Mouse (Mus musculus) neural tube, embryonic 15.5 days (tissue): ENCODE results near the gene Arhgap23. TPM values are rescaled to one million over a fixed set of nuclear protein-coding genes. Genes with fewer than 3 reads are reported as not detected.

Source experiments
- ATAC-seq: fragments of 200-750 bp; cut with Nextera tagmentation; 2 replicates; pipeline ENCODE4 v1.8.0; 2017; ENCODE audit warnings: mild to moderate bottlenecking, moderate TSS enrichment, moderate library complexity; ENCODE audit not compliant: low FRiP score
- H3K27ac ChIP-seq: fragments of 300-500 bp; sonication (generic); replicated peaks from 2 replicates; pipeline ENCODE4 v1.5.1; 2015; ENCODE audit warnings: mild to moderate bottlenecking, inconsistent platforms
- H3K27me3 ChIP-seq: fragments of 300-500 bp; sonication (generic); replicated peaks from 2 replicates; pipeline ENCODE4 v1.6.1; 2015; ENCODE audit warnings: inconsistent platforms
- H3K36me3 ChIP-seq: fragments of 300-500 bp; sonication (generic); 2 replicates; pipeline ENCODE4 v1.6.1; 2015; ENCODE audit warnings: inconsistent platforms
- H3K4me1 ChIP-seq: fragments of 300-500 bp; sonication (generic); 2 replicates; pipeline ENCODE4 v1.6.1; 2015; ENCODE audit warnings: inconsistent platforms
- H3K4me2 ChIP-seq: fragments of 300-500 bp; sonication (generic); 2 replicates; pipeline ENCODE4 v1.6.1; 2015; ENCODE audit warnings: inconsistent platforms, mild to moderate bottlenecking, moderate library complexity
- H3K4me3 ChIP-seq: fragments of 300-500 bp; sonication (generic); replicated peaks from 2 replicates; pipeline ENCODE4 v1.5.1; 2015; ENCODE audit warnings: mild to moderate bottlenecking, inconsistent platforms
- H3K9ac ChIP-seq: fragments of 300-500 bp; sonication (generic); replicated peaks from 2 replicates; pipeline ENCODE4 v1.6.1; 2015; ENCODE audit warnings: mild to moderate bottlenecking, inconsistent platforms
- H3K9me3 ChIP-seq: fragments of 300-500 bp; sonication (generic); replicated peaks from 2 replicates; pipeline ENCODE4 v1.6.1; 2016; ENCODE audit warnings: inconsistent platforms
- WGBS: fragments of 180-500 bp; shearing (Covaris S2); methylation state at CpG from one replicate; pipeline ENCODE4 v1.1.7; 2015; ENCODE audit warnings: mixed read lengths; 5-methylcytosine and 5-hydroxymethylcytosine counted together
- polyA plus RNA-seq: library from polyadenylated mRNA; unstranded; fragments of >200 nt; fragmentation: Nextera tagmentation; extraction: Ambion mirVana; gene quantifications from 2 replicates; pipeline ENCODE4 v1.2.1, GENCODE M21; 2015

The Arhgap23 gene
- polyA plus RNA-seq, 1 experiment from 2014 or later: 9.2 TPM

- Histone ChIP-seq H3K9ac (peak within 1 kb of the TSS; percentile 23), H3K9me3 (no peaks in the 10 kb centered on the region), H3K27ac (no peak within 1 kb of the TSS), H3K4me3 (peak within 1 kb of the TSS; percentile 30), H3K27me3 (peaks cover 60% of the 10 kb centered on the region), H3K36me3 (peaks cover 20% of the 10 kb centered on the region), H3K4me1 (peaks cover 14% of the 10 kb centered on the region), H3K4me2 (peak within 1 kb of the TSS; percentile 57)
- WGBS: 12% methylated on average over 68 of the region's 88 CpGs
- ATAC-seq: peak; percentile 36
Measured at GRCm38 (mm10) chr11:97499865-97500719, 84.8 kb downstream of the Arhgap23 start, which contains the start of gene 4933428G20Rik. Gene 4933428G20Rik, minus strand, starts transcription at chr11:97500340.

- H3K27me3 ChIP-seq: peaks cover 60% of the 10 kb centered on the region
- H3K27ac ChIP-seq: no peak overlapping the region
- no peaks in the 10 kb centered on the region for H3K9me3 ChIP-seq
- H3K4me2 ChIP-seq: peak overlapping the region; percentile 57
- H3K9ac ChIP-seq: no peak overlapping the region; the same call in 1 of the 2 replicates
- ATAC-seq: peak; percentile 42; the same call in 1 of the 2 replicates
- WGBS: 14% methylated on average over 44 of the region's 51 CpGs
- peaks cover 14% of the 10 kb centered on the region for H3K4me1 ChIP-seq
- peaks cover 20% of the 10 kb centered on the region for H3K36me3 ChIP-seq
- H3K4me3 ChIP-seq: peak overlapping the region; percentile 30
Measured at GRCm38 (mm10) chr11:97500720-97501448, 85.6 kb downstream of the Arhgap23 start.

DNA sequence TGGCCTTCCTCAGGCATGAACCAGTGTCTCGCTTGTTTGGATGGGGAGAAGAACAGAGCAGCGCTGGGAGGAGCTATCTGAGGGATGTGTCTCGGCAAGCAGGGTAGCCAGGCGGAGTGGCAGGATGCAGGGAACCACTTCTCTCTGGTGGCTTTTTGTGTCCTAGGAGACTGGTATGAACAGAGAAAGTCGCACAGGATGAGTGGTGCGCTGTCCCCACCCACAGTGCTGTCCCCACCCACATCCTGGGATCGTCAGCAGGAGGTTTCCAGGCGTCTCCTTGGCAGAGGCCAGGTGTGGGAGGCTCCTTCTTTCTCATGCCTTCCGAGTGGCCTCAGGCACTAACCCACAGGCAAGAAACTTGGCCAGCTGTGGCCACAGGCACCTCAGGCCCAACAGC is 87.0 kb downstream of the Arhgap23 start:
- Histone ChIP-seq H3K4me3 (no peak overlapping the region), H3K4me2 (no peak overlapping the region), H3K36me3 (peaks cover 12% of the 10 kb centered on the region), H3K9me3 (no peaks in the 10 kb centered on the region), H3K4me1 (peaks cover 14% of the 10 kb centered on the region), H3K27me3 (peaks cover 50% of the 10 kb centered on the region), H3K9ac (no peak overlapping the region), H3K27ac (no peak overlapping the region)
- 50% methylated on average over 9 of the region's 9 CpGs for WGBS
- ATAC-seq: no peak

DNA sequence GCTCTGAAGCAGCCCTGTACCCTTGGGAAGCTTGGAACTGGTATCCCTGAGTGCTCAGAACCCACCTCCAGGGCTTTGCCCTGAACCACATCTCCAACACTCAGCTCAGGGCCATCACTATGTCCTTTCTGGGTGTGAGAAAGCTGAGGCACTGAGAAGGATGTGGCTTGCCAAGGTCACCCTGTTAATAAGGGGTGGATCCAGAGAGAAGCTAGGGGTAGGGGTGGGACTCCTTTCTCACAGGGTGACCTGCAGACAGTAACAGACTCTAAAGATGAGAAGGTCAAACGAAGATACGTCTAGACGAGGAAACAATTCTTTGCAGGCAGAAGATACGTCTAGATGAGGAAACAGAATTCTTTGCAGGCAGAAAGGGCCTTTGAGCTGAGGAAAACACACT is 87.5 kb downstream of the Arhgap23 start:
- Histone ChIP-seq H3K4me2 (no peak overlapping the region), H3K36me3 (peaks cover 7% of the 10 kb centered on the region), H3K4me3 (no peak overlapping the region), H3K27me3 (peaks cover 45% of the 10 kb centered on the region), H3K4me1 (peaks cover 14% of the 10 kb centered on the region), H3K9me3 (no peaks in the 10 kb centered on the region), H3K27ac (no peak overlapping the region), H3K9ac (no peak overlapping the region)
- WGBS: 84% methylated on average over 4 of the region's 4 CpGs
- ATAC-seq: no peak

GRCm38 (mm10) chr11:97505784-97506183 is 90.5 kb downstream of the Arhgap23 start:
- no peak overlapping the region for H3K4me2 ChIP-seq
- H3K27me3 ChIP-seq: peaks cover 18% of the 10 kb centered on the region
- H3K4me1 ChIP-seq: peaks cover 16% of the 10 kb centered on the region
- H3K27ac ChIP-seq: no peak overlapping the region
- no peaks in the 10 kb centered on the region for H3K9me3 ChIP-seq
- 87% methylated on average over 4 of the region's 4 CpGs for WGBS
- H3K4me3 ChIP-seq: no peak overlapping the region
- no peak for ATAC-seq
- no peak overlapping the region for H3K9ac ChIP-seq
- peaks cover 4% of the 10 kb centered on the region; the same call in 1 of the 2 replicates for H3K36me3 ChIP-seq

DNA sequence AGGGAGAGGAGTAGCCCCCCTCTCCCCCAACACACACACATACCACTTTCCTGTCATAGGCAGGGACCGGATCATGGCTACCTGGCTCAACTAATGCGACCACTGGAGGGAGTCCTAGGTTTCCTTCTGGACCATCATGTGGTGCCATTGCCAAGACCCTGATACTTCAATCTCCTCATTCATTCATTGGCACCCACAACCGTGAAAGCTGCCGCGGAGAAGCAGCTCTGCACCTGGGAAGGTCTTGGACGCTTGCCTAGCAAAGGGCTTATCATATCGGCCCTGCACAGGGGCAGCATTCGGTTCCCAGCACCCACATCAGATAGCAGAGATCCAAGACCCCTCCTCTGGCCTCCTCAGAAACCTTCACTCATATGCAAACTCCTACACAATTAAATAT is 91.0 kb downstream of the Arhgap23 start:
- 53% methylated on average over 8 of the region's 8 CpGs for WGBS
- H3K4me1 ChIP-seq: peaks cover 13% of the 10 kb centered on the region

DNA sequence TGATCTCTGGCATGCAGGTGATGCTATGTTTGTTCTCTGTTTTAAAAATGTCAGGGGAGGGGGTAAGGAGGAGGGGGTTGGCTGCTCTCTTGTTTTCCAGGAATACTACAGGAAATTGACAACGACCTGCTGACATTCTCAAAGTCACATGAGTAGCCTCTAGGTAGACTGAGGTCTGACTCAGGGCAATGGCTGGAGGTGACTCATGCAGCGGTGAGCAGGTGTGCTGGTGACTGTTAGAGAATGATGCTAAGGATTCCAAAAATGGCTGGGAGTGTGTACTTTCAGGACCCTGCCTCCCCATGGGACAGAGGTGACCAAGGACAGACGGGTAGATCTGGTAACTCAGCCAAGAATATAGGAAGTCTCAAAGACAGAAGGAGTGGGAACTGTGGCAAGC is 92.9 kb downstream of the Arhgap23 start:
- ATAC-seq: no peak
- H3K9ac ChIP-seq: no peak overlapping the region
- H3K4me3 ChIP-seq: no peak overlapping the region
- H3K27me3 ChIP-seq: no peaks in the 10 kb centered on the region
- H3K4me2 ChIP-seq: no peak overlapping the region
- H3K9me3 ChIP-seq: no peaks in the 10 kb centered on the region
- no peak overlapping the region for H3K27ac ChIP-seq
- H3K36me3 ChIP-seq: no peaks in the 10 kb centered on the region
- H3K4me1 ChIP-seq: peaks cover 13% of the 10 kb centered on the region; the same call in 1 of the 2 replicates
- 74% methylated on average over 3 of the region's 3 CpGs for WGBS

More for the DNA sequence above, 91.0 kb downstream of the Arhgap23 start:
- ATAC-seq: no peak
- H3K4me2 ChIP-seq: no peak overlapping the region
- peaks cover 4% of the 10 kb centered on the region; the same call in 1 of the 2 replicates for H3K36me3 ChIP-seq
- no peak overlapping the region for H3K9ac ChIP-seq
- H3K9me3 ChIP-seq: no peaks in the 10 kb centered on the region
- H3K4me3 ChIP-seq: no peak overlapping the region
- no peak overlapping the region for H3K27ac ChIP-seq
- H3K27me3 ChIP-seq: peaks cover 12% of the 10 kb centered on the region

- H3K4me2 ChIP-seq: no peak overlapping the region
- WGBS: 54% methylated on average over 5 of the region's 5 CpGs
- peaks cover 13% of the 10 kb centered on the region; the same call in 1 of the 2 replicates for H3K4me1 ChIP-seq
- no peaks in the 10 kb centered on the region for H3K36me3 ChIP-seq
- no peak for ATAC-seq
- H3K9me3 ChIP-seq: no peaks in the 10 kb centered on the region
- no peak overlapping the region for H3K27ac ChIP-seq
- no peak overlapping the region for H3K9ac ChIP-seq
- no peaks in the 10 kb centered on the region for H3K27me3 ChIP-seq
- H3K4me3 ChIP-seq: no peak overlapping the region
Measured at GRCm38 (mm10) chr11:97509058-97509457, 93.7 kb downstream of the Arhgap23 start.

DNA sequence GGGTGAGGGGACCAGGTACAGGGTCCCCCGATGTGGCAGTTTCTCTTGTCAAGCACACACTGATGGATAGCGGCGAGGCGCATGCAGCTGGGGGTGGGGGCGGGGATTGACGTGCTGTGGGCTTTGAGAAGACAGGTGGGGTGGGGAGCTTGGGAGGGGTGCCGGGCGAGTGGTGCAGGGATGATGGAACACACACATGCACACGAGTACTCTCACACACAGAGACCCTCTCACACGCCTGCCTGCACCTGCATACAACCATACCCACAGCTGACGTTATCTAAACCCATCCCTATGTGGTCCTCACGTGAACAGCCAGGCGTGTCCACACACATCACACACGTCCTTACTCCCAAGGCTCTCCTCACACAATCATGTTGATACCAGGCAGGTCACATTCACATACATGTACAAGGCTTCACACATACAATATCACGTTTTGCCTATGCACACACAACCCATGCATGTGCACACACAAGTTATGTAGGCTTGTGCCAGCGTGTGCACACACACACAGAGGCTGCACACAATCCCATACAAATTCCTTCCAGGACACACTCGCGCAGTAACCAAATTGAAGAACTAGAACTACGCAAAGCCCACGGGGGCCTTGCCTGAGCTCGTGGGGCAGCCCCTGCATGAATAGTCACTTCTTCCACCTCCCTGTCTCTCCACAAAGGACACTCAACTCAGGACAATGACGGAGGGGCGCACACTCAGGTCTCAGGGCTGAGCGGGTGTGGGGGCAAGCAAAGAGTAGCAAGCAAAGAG is 94.6 kb downstream of the Arhgap23 start:
- no peak overlapping the region for H3K9ac ChIP-seq
- peaks cover 13% of the 10 kb centered on the region; the same call in 1 of the 2 replicates for H3K4me1 ChIP-seq
- WGBS: 50% methylated on average over 24 of the region's 24 CpGs
- no peak overlapping the region for H3K4me2 ChIP-seq
- H3K9me3 ChIP-seq: no peaks in the 10 kb centered on the region
- peaks cover 5% of the 10 kb centered on the region for H3K36me3 ChIP-seq
- no peaks in the 10 kb centered on the region for H3K27me3 ChIP-seq
- no peak overlapping the region for H3K4me3 ChIP-seq
- H3K27ac ChIP-seq: peak overlapping the region; percentile 45; the same call in 1 of the 2 replicates
- ATAC-seq: peak; percentile 16; the same call in 1 of the 2 replicates

DNA sequence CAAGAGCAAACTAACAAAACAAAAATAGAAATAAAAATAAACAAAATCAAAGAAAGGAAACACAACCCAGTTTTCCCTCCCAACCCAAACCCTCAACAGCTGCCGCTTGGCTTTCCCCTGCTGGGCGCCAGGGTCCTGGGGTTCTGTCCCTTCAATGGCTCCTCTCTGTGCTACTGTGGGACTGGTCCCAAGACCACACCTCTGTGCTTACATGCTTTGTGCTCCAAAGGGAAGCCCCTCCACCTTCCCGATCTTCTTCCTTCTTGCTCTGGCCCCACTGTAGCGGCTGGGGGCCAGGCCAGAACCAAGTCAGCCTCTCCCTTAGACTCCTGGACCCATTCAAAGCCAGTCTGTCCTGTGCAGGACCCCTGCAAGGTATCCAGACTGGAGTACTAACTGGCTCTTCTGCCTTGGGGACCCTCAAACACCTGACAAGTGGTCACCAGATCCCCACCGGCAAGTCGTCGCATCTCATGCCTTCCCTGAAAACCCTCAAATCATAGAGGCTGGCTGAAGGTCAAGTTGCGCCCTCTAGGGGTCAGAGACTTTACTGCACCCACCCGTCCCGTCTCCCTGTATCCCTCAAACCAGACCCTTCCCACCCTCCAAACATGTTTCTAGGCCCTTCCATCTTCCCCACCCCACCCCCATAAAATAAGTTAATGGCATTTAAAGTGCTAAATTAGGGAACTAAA is 95.8 kb downstream of the Arhgap23 start:
- H3K9me3 ChIP-seq: no peaks in the 10 kb centered on the region
- no peaks in the 10 kb centered on the region for H3K27me3 ChIP-seq
- no peak overlapping the region for H3K27ac ChIP-seq
- ATAC-seq: no peak
- H3K36me3 ChIP-seq: peaks cover 17% of the 10 kb centered on the region
- WGBS: 29% methylated on average over 10 of the region's 10 CpGs
- no peak overlapping the region for H3K9ac ChIP-seq
- H3K4me1 ChIP-seq: peaks cover 13% of the 10 kb centered on the region; the same call in 1 of the 2 replicates
- H3K4me2 ChIP-seq: 0 out of 2 replicates have a peak overlapping the region, but pooled peaks have one; percentile 11
- no peak overlapping the region for H3K4me3 ChIP-seq
